Mouse (Mus musculus): ENCODE measurements around the gene Grk4. TPM values are rescaled to one million over a fixed set of nuclear protein-coding genes. Genes with fewer than 3 reads are reported as not detected.
A peak's percentile ranks its signal among the peaks of the same experiment; 100 is the strongest.

Gene Grk4
- polyA plus RNA-seq, 1 experiment from 2014 or later = 4.6 TPM

GRCm38 (mm10) chr5:34761934-34762611, 101.9 kb downstream of the Grk4 start:
- TF ChIP-seq CTCF (IDR thresholded peaks at IDR 0.05) = no peak
- ChIA-PET CTCF (interaction anchor here (0.6 kb wide), 1 partner anchor 102 kb away, joined by 3 read pairs; the partner anchor contains the start of genes Grk4 and Nop14), POLR2A (interaction anchor here (0.8 to 0.9 kb wide), 2 partner anchors 51 to 102 kb away, joined by 3 read pairs; partner anchors contain the start of genes Grk4 and Nop14)
- DNase-seq (ENCODE audit: low read depth, low spot score) (no peak), ATAC-seq (peak; percentile 46)
- in situ Hi-C loops (cut with MboI; ENCODE audit: low pct_unique_long_range_greater_than_20kb) = no loop called here
- no peaks in the 10 kb centered on the region for H3K27me3 ChIP-seq

- in situ Hi-C loops (cut with MboI; ENCODE audit: low pct_unique_long_range_greater_than_20kb) = no loop called here
- POLR2A ChIA-PET = no interaction called here
Observed at GRCm38 (mm10) chr5:34771818-34772217, 111.6 kb downstream of the Grk4 start.

GRCm38 (mm10) chr5:34772696-34773245, 112.6 kb downstream of the Grk4 start:
- no peak for TF ChIP-seq CTCF (IDR thresholded peaks at IDR 0.05)
- CTCF ChIA-PET = no interaction called here
- DNase-seq (ENCODE audit: low read depth, low spot score) (no peak), ATAC-seq (no peak)
- POLR2A ChIA-PET = no interaction called here
- H3K27me3 ChIP-seq = no peaks in the 10 kb centered on the region
- in situ Hi-C loops (cut with MboI; ENCODE audit: low pct_unique_long_range_greater_than_20kb) = no loop called here

More at GRCm38 (mm10) chr5:34771818-34772217, 111.6 kb downstream of the Grk4 start:
- TF ChIP-seq CTCF (IDR thresholded peaks at IDR 0.05) = no peak
- ATAC-seq = no peak
- CTCF ChIA-PET = no interaction called here
- no peak for DNase-seq (ENCODE audit: low read depth, low spot score)
- no peaks in the 10 kb centered on the region for H3K27me3 ChIP-seq

GRCm38 (mm10) chr5:34773392-34773791, 113.2 kb downstream of the Grk4 start:
- in situ Hi-C loops (cut with MboI; ENCODE audit: low pct_unique_long_range_greater_than_20kb) = no loop called here
- DNase-seq (ENCODE audit: low read depth, low spot score) = no peak
- no peak for ATAC-seq
- no peaks in the 10 kb centered on the region for H3K27me3 ChIP-seq
- POLR2A ChIA-PET = no interaction called here
- CTCF ChIA-PET = no interaction called here
- no peak for TF ChIP-seq CTCF (IDR thresholded peaks at IDR 0.05)

- TF ChIP-seq CTCF (IDR thresholded peaks at IDR 0.05) = no peak
- ChIA-PET POLR2A (interaction anchor here (0.7 kb wide), 1 partner anchor 18 kb away, joined by 3 read pairs; no protein-coding TSS in a partner anchor), CTCF (interaction anchor here (0.9 kb wide), 1 partner anchor 9 kb away, joined by 3 read pairs; no protein-coding TSS in a partner anchor)
- in situ Hi-C loops (cut with MboI; ENCODE audit: low pct_unique_long_range_greater_than_20kb) = no loop called here
- DNase-seq (ENCODE audit: low read depth, low spot score) (no peak), ATAC-seq (no peak)
- no peaks in the 10 kb centered on the region for H3K27me3 ChIP-seq
Observed at GRCm38 (mm10) chr5:34785027-34785426, 124.8 kb downstream of the Grk4 start.

GRCm38 (mm10) chr5:34791141-34791540, 131.0 kb downstream of the Grk4 start:
- no peak for DNase-seq (ENCODE audit: low read depth, low spot score)
- in situ Hi-C loops (cut with MboI; ENCODE audit: low pct_unique_long_range_greater_than_20kb) = no loop called here
- no peak for TF ChIP-seq CTCF (IDR thresholded peaks at IDR 0.05)
- POLR2A ChIA-PET = no interaction called here
- H3K27me3 ChIP-seq = no peaks in the 10 kb centered on the region
- CTCF ChIA-PET = no interaction called here
- no peak for ATAC-seq

GRCm38 (mm10) chr5:34800292-34800953, 140.2 kb downstream of the Grk4 start:
- ChIA-PET CTCF (no interaction called here), POLR2A (no interaction called here)

More at GRCm38 (mm10) chr5:34800292-34800953, 140.2 kb downstream of the Grk4 start:
- DNase-seq (ENCODE audit: low read depth, low spot score) = no peak
- TF ChIP-seq CTCF (IDR thresholded peaks at IDR 0.05) = no peak
- in situ Hi-C loops (cut with MboI; ENCODE audit: low pct_unique_long_range_greater_than_20kb) = no loop called here
- no peaks in the 10 kb centered on the region for H3K27me3 ChIP-seq
- no peak for ATAC-seq

Other genes starting within 250 kb of the Grk4 start
- 33.5 TPM for gene Tnip2, start 146.4 kb upstream of the Grk4 start, polyA plus RNA-seq (2021)
- gene Sh3bp2, start 134.5 kb upstream of the Grk4 start, polyA plus RNA-seq (2021) = 18.2 TPM
- 279 TPM for gene Add1, start 86.7 kb upstream of the Grk4 start, polyA plus RNA-seq (2021)
- 106 TPM for gene Mfsd10, start 23.2 kb upstream of the Grk4 start, polyA plus RNA-seq (2021)
- gene Nop14, start 231 bp upstream of the Grk4 start, polyA plus RNA-seq (2021) = 56.8 TPM
- gene Htt, start 101.4 kb downstream of the Grk4 start, polyA plus RNA-seq (2021) = 22.7 TPM
- 1.8 TPM for gene Msantd1, start 247.6 kb downstream of the Grk4 start, polyA plus RNA-seq (2021)

All from Patski (cell line).